Mouse (Mus musculus) telencephalon, adult 2 months (tissue): ENCODE data around the gene Dcdc2c.

Experiments
- DNase-seq: peaks from one replicate; pipeline ENCODE4 v3.0.0-alpha.2; 2011; ENCODE audit warnings: low read depth, low spot score

The Dcdc2c gene

DNA sequence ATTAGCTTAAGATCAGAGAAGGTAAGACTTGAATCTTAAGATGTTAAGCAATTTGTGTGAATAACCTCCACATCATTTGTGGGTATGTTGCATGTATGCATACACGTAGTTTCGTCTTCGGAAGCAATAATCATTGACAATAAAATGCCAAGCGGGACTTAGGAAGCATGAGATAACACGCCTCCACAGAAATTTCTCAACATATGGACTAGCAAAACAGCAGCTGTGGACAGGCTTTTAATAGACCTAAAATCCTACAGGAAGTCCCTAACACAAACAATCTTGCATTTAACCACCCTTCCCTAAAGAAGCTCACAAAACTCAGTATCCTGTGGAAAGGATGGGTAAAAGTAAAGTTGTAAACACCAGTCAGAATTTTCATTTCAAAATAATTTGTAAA lies 93.4 kb downstream of the Dcdc2c start:
- peak; percentile 64 for DNase-seq

DNA sequence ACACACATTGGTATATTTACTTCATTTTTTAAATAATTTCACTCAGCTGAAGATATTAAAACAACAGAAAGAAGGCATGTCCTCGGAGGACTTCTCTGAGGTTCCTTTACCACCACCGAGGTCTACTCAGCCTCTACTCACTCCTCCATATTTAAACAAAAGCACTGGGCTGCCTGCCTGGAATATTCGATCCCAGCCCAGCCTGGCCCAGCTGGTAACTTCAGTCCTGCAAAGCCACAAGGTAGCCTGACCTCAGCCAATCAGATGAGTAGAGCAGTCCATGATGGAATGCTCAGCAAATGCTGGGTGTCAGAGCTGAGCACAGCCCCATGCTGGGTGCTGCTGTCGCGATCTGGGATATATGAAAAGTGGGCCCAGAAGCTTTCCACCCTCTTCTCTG lies 115.7 kb downstream of the Dcdc2c start:
- no peak for DNase-seq

GRCm38 (mm10) chr12:28432729-28433067 lies 119.5 kb downstream of the Dcdc2c start:
- no peak for DNase-seq

GRCm38 (mm10) chr12:28431832-28432728 lies 120.1 kb downstream of the Dcdc2c start:
- peak; percentile 60 for DNase-seq

- DNase-seq, result no peak
These were observed 122.3 kb downstream of the Dcdc2c start for GRCm38 (mm10) chr12:28429856-28430255.

- no peak for DNase-seq
These were observed 135.2 kb downstream of the Dcdc2c start for GRCm38 (mm10) chr12:28416957-28417356.

GRCm38 (mm10) chr12:28407656-28408405 lies 144.4 kb downstream of the Dcdc2c start:
- DNase-seq, result no peak

- DNase-seq, result no peak
These were observed 149.9 kb downstream of the Dcdc2c start for GRCm38 (mm10) chr12:28402256-28402655.

DNA sequence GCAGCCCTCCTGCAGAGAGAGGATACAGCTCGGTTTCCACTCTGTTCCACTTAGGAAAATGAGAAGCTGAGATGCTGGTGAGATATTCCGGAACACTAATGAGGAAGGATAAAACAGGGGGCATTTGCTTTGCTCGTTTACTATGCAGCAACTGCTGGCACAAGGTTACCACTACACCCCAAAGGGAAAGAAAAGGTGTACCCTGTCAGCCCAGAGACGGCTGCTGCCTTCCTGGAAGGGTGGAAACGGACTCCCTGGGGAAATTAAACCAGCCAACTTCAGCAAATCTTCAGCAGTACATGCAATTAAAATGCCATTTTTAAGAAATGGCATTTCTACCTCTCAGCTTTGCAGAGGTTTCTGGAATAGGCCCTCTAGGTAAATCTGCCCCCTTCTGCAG lies 150.8 kb downstream of the Dcdc2c start:
- no peak for DNase-seq

DNA sequence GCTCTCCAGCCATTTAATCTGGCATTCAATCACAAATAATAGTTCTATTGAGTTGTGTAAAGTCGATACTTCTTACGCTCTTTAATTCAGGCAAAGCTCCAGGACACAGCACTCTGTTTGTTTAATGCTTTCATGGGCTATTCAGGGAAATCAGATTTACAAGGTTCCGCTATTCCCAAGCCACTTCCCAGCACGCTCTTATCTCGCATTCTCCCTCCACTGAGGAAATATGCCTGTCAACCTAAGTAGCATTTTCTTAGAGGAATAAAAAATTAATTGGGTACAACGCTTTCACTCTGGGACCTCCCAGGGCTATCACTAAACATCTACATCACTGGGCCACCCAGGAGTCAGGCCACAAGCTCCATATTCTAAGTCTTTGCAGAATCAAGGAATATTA lies 160.1 kb downstream of the Dcdc2c start:
- DNase-seq, result no peak
